Mouse (Mus musculus): ENCODE results near the gene Arhgap9.

- TF ChIP-seq CTCF (IDR thresholded peaks at IDR 0.05; ENCODE audit: low read depth, low read length), result peak; percentile 94
- TF ChIP-seq POLR2A (IDR thresholded peaks at IDR 0.05; ENCODE audit: extremely low read depth, insufficient read depth, low read length), result no peak
Measured at GRCm38 (mm10) chr10:127341891-127342639, 20.3 kb downstream of the Arhgap9 start, which contains the start of gene Gli1.

All from liver, adult 2 months (tissue).